Mouse (Mus musculus): Measurements from ENCODE around the gene N4bp2. TPM values are rescaled to one million over a fixed set of nuclear protein-coding genes. Genes with fewer than 3 reads are reported as not detected.

N4bp2 gene
- total and polyA plus RNA-seq, 3 experiments = 13.1 to 16.4 (median 15.1) TPM

DNA sequence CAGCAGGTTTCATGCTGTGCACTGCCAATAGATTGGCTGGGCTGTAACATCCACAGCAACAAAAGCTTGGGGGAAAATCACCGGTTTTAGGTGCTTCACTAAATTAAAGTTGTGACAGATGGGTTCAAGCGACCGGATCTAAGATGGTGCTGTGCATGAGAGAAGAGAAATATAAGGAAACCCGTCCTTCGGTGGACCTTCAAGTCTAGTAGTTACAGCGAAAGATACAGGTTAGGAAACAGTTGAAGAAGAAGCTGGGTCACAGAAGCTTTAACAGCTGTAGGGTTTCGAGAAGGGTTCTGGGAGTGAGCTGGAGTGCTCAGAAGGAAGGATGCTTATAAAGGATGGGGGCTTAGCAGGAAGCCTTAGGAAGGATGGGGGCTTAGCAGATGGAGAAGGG, 101.2 kb downstream of the N4bp2 start:
- DNase-seq (ENCODE audit: extremely low read depth) = no peak
- peaks cover 60% of the 10 kb centered on the region for H3K79me2 ChIP-seq (replicated peaks; ENCODE audit: control insufficient read depth, extremely low read depth, insufficient read depth, poor library complexity, severe bottlenecking)
- H3K9me3 ChIP-seq (replicated peaks; ENCODE audit: low read length) = no peaks in the 10 kb centered on the region
- peak overlapping the region; percentile 67 for H3K4me2 ChIP-seq (ENCODE audit: insufficient read depth, low read depth, poor library complexity, severe bottlenecking)
- H3K9ac ChIP-seq (ENCODE audit: insufficient read depth, low read depth) = peak overlapping the region; percentile 77
- peak overlapping the region; percentile 65 to 69 (median 68) for H3K4me3 ChIP-seq (replicated peaks in 1 of 3; ENCODE audit: low read depth in 2 of 3, low read length in 2 of 3, poor library complexity in 1 of 3)
- H3K4me1 ChIP-seq (ENCODE audit: control insufficient read depth in 1 of 2, insufficient read depth in 2 of 2) = peaks cover 13 to 76% of the 10 kb centered on the region in 2 experiments
- no peaks in the 10 kb centered on the region for H3K27me3 ChIP-seq (replicated peaks)
- no peak overlapping the region for H3K27ac ChIP-seq (ENCODE audit: insufficient read depth, low read depth)
- peaks cover 0 to 11% of the 10 kb centered on the region in 2 experiments for H3K36me3 ChIP-seq (replicated peaks in 1 of 2; ENCODE audit: control insufficient read depth in 1 of 2, insufficient read depth in 1 of 2, low read length in 1 of 2)
- dilution Hi-C loops (cut with MboI; ENCODE audit: extremely low pct_ligation_motif_present, extremely low pct_unique_long_range_greater_than_20kb, low sequenced_read_pairs) (no loop called here), in situ Hi-C loops (cut with MboI; ENCODE audit: low pct_ligation_motif_present, low pct_unique_long_range_greater_than_20kb, low sequenced_read_pairs) (no loop called here)
- TF ChIP-seq SIN3A (IDR thresholded peaks at IDR 0.05; ENCODE audit: low read length) (0 out of 2 replicates have a peak, but pooled peaks have one; percentile 16), TCF12 (IDR thresholded peaks at IDR 0.05; ENCODE audit: low read depth, low read length) (no peak)

DNA sequence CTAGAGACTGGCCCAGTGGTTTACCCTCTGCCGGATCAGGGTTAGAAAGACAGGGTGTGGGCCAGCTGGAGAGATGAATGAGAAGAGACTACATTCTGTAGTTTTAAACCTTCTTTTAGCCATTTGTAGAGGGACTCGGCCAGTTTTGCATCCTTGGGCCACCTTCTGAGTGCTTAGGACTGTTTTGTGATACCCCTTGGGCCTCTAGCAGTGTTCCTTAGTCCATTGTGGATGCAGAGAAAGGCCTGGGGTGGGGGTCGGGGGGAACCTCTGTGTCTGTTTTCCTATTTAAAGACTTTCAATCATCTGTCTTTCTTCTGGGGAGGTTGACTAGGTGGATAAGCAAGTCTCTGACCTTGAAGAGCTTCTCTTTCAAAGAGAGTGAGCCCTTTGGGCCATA, 101.6 kb downstream of the N4bp2 start:
- H3K4me3 ChIP-seq (replicated peaks in 1 of 3; ENCODE audit: low read depth in 2 of 3, low read length in 2 of 3, poor library complexity in 1 of 3) = peak overlapping the region; percentile 65 to 69 (median 68)
- no peak for TF ChIP-seq MAX (IDR thresholded peaks at IDR 0.05; ENCODE audit: low read length)
- H3K27me3 ChIP-seq (replicated peaks) = no peaks in the 10 kb centered on the region
- peak overlapping the region; percentile 77 for H3K9ac ChIP-seq (ENCODE audit: insufficient read depth, low read depth)
- no peaks in the 10 kb centered on the region for H3K9me3 ChIP-seq (replicated peaks; ENCODE audit: low read length)
- in situ Hi-C loops (cut with MboI; ENCODE audit: low pct_ligation_motif_present, low pct_unique_long_range_greater_than_20kb, low sequenced_read_pairs) (no loop called here), dilution Hi-C loops (cut with MboI; ENCODE audit: extremely low pct_ligation_motif_present, extremely low pct_unique_long_range_greater_than_20kb, low sequenced_read_pairs) (no loop called here)
- H3K4me1 ChIP-seq (ENCODE audit: control insufficient read depth in 1 of 2, insufficient read depth in 2 of 2) = peaks cover 13 to 75% of the 10 kb centered on the region in 2 experiments
- H3K79me2 ChIP-seq (replicated peaks; ENCODE audit: control insufficient read depth, extremely low read depth, insufficient read depth, poor library complexity, severe bottlenecking) = peaks cover 64% of the 10 kb centered on the region
- H3K4me2 ChIP-seq (ENCODE audit: insufficient read depth, low read depth, poor library complexity, severe bottlenecking) = peak overlapping the region; percentile 67
- H3K27ac ChIP-seq (ENCODE audit: insufficient read depth, low read depth) = no peak overlapping the region
- peaks cover 0 to 13% of the 10 kb centered on the region in 2 experiments for H3K36me3 ChIP-seq (replicated peaks in 1 of 2; ENCODE audit: control insufficient read depth in 1 of 2, insufficient read depth in 1 of 2, low read length in 1 of 2)
- DNase-seq (ENCODE audit: extremely low read depth) = no peak

DNA sequence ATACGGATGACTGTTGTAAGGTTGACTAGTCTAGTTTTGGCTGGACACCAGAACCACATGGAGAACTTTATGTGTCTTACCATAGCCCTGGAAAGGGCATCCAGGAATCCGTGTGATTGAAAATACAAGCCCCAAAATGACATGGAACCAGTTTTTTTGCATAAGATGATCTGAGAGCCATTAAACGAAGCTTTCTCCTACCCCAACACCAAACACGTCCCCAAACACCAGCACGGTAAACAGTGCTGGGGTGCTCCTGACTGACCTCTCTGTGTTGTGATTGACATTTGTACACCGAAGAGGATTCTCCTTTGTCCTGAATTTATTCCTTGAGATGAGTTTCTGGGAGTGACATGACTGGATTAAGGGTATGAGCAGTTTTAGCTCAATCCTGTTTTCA, 103.3 kb downstream of the N4bp2 start:
- Histone ChIP-seq H3K27me3 (replicated peaks) (no peaks in the 10 kb centered on the region), H3K4me1 (ENCODE audit: control insufficient read depth in 1 of 2, insufficient read depth in 2 of 2) (peaks cover 8 to 72% of the 10 kb centered on the region in 2 experiments), H3K9me3 (replicated peaks; ENCODE audit: low read length) (no peaks in the 10 kb centered on the region), H3K4me3 (replicated peaks in 1 of 3; ENCODE audit: low read depth in 2 of 3, low read length in 2 of 3, poor library complexity in 1 of 3) (peak overlapping the region in 2 of 3 experiments; percentile 17 to 65), H3K4me2 (ENCODE audit: insufficient read depth, low read depth, poor library complexity, severe bottlenecking) (peak overlapping the region; percentile 67), H3K27ac (ENCODE audit: insufficient read depth, low read depth) (no peak overlapping the region), H3K36me3 (replicated peaks in 1 of 2; ENCODE audit: control insufficient read depth in 1 of 2, insufficient read depth in 1 of 2, low read length in 1 of 2) (peaks cover 4 to 22% of the 10 kb centered on the region in 2 experiments), H3K79me2 (replicated peaks; ENCODE audit: control insufficient read depth, extremely low read depth, insufficient read depth, poor library complexity, severe bottlenecking) (peaks cover 80% of the 10 kb centered on the region), H3K9ac (ENCODE audit: insufficient read depth, low read depth) (peak overlapping the region; percentile 50)
- TF ChIP-seq BHLHE40 (IDR thresholded peaks at IDR 0.05; ENCODE audit: low read depth, low read length) (no peak), POLR2AphosphoS2 (IDR thresholded peaks at IDR 0.05; ENCODE audit: low read depth, low read length) (no peak), MAZ (IDR thresholded peaks at IDR 0.05; ENCODE audit: low read depth, low read length) (no peak), TBP (conservative IDR thresholded peaks at IDR 0.05; ENCODE audit: low read depth, low read length) (no peak), MXI1 (IDR thresholded peaks at IDR 0.05; ENCODE audit: low read depth, low read length) (no peak)
- in situ Hi-C loops (cut with MboI; ENCODE audit: low pct_ligation_motif_present, low pct_unique_long_range_greater_than_20kb, low sequenced_read_pairs) (no loop called here), dilution Hi-C loops (cut with MboI; ENCODE audit: extremely low pct_ligation_motif_present, extremely low pct_unique_long_range_greater_than_20kb, low sequenced_read_pairs) (no loop called here)
- no peak for DNase-seq (ENCODE audit: extremely low read depth)

Measured in CH12.LX (cell line).